Mouse (Mus musculus) cerebellum, adult 8-10 months (tissue): ENCODE measurements around the gene Olfr1200.

Source experiments
- DNase-seq: peaks from one replicate; pipeline ENCODE4 v3.0.0; 2022

Gene Olfr1200

DNA sequence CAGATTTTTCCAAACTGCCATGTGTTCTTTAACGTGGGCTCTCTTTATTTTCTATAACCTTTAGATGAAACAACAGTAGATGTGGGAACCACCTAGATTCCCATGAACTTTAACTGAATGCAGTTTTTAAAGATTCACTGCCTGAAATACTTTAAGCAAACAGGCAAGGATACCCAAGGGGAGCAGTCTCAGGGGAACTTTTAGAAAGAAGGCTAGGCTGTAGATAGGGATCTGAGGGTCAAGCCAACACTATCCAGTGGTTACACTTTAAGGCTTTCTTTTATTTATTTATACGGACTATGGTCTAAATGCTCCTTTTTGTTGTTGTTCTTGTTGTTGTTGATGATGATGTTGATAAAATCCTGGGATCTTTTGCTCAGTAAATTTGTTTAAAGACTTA, at the start of gene Olfr1200:
Olfr1200 (minus strand) TSS at position 101 of the 400 bp plus-strand sequence.
- DNase-seq, result no peak

GRCm38 (mm10) chr2:88814196-88814595, 43.9 kb upstream of the Olfr1200 start, which contains the start of gene Olfr1202:
TSS of gene Olfr1202 (plus strand) at chr2:88814496.
- DNase-seq, result no peak

DNA sequence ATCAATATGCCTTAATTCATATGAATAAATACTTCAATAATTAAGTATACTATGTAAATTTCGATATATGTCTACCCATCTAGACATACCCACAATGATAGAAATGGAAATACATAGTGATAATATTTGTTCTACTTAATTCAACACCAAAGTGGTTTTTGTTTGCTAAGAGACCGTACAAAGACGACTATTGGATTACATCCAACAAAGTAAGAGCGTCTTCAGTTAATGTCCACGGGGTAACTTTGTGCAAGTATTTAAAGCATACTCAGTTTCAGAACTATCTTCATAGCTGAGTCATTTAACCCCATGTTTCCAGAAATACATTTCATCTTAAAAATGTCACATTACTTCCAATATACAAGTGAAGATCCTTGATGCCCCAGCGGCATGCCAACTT, 22.4 kb upstream of the Olfr1200 start, which contains the start of gene Olfr1201:
Olfr1201 (plus strand) TSS at position 301 of the 400 bp plus-strand sequence.
- DNase-seq, result no peak

DNA sequence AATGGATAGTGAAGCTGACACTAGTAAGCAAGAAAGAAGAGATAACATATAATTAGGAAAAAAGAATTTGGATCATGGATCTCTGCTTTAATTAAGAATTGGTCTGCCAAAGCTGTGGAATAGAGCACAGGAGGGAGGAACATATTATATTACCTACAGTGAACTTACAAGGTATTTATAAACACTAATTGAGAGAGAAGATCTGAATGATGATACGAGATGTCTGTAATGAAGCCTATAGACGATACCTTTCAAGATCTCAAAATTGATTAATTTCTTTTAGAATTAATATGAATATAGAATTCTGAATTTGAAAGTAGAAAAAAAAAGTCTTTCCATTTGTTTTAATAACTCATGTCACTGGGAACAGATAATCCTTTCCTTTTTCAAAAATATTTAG, 9.9 kb downstream of the Olfr1200 start, which contains the start of gene Olfr1199:
Olfr1199 (minus strand) TSS at position 101 of the 400 bp plus-strand sequence.
- no peak for DNase-seq

DNA sequence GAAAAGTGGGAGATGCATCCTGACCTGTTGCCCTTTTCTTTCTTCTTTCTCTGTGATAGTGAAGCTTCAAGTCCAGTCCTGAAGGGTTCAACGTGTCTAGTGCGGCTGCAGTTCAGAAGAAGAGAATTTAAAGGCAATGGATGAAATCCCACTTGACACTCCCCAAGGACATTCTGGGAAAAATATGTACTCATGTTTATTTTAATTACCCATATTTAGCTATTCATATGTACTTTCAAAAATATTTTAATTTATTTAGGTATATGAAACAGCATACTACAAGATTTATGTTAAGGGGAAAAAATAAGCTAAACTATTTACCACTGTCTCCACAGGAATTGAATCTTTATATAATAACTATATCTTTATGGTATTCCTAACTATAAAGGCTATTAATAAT, 19.0 kb downstream of the Olfr1200 start, which contains the start of gene Olfr1198:
Olfr1198 (minus strand) TSS at position 101 of the 400 bp plus-strand sequence.
- no peak for DNase-seq

DNA sequence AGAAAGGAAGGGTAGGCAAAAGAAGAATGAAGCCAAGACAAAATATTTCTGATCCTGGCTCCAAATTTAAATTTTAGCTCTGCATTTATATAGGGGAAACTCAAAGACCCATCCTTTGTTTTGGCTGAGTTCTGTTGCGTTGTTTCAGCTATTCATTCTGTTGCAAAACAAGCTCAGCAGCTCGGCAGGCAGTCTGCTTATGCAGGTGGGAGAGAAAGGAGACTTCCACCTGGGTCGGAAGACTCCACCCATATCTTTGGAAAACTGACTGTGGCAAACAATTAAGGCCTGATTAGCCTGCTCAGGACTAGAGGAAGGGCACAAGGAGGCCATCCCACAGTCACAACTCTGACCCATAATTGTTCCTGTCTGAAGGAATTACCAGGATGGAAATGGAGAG, 26.9 kb downstream of the Olfr1200 start:
- DNase-seq, result no peak

GRCm38 (mm10) chr2:88732266-88732665, 38.0 kb downstream of the Olfr1200 start, which contains the start of gene Olfr1197:
TSS of gene Olfr1197 (minus strand) at chr2:88732366.
- no peak for DNase-seq
